Mouse (Mus musculus): ENCODE measurements around the gene Ubap2.

Gene Ubap2

DNA sequence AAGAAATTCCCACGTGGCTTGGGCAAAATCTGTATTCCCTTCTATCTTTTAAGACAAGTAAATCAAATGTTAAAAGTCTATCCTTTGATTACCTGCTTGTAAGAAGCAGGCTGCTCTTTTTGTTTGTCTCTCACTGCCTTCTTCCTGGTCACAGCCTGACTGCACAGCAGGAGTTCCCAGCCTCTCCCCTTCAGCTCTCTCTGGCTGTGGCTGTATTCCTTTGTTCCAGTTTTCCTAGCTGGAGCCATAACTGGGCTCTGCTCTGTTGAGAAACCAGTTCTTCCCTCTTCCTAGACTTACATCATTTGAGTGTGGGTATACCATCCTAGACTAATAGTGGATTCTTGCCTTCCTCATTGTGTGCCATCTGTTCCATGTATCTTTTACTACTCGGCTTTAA, 110.0 kb downstream of the Ubap2 start:
- no peak for DNase-seq (ENCODE audit: low read depth)

DNA sequence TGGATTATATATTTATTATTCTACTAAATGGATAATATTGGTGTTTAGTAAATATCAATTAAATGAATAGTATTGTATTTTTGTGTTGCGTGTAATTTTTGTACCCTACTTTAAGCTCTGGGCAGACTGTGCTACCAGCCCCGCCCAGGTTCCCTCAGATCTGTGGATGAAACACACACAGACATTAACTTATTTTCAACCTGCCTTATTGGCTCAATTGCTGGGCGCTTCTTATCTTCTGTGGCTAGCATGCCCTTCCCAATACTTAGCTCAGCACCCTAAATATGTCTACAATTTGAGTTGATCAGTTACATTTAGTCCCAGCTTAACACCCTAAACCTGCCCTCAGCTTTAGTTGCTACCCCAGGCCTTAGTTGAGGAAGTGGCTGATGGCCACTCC, 113.7 kb downstream of the Ubap2 start:
- DNase-seq (ENCODE audit: low read depth), result no peak

- no peak for DNase-seq (ENCODE audit: low read depth)
Observed at GRCm38 (mm10) chr4:41158251-41158650, 116.7 kb downstream of the Ubap2 start.

DNA sequence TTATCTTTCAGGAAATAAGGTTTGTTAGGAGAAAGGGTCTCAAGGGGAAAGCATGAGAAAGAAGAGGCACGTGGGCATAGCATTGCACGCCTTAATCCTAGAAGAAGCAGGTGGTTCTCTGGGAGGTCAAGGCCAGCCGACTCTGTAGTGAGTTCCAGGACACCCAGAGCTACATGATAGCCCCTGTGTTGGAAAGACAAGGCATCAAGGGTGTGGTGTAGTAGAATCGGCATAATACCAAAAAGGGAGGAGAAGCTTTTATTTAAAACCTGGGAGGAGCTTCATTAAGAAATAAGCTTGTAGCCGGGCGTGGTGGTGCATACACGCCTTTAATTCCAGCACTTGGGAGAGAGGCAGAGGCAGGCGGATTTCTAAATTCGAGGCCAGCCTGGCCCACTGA, 118.0 kb downstream of the Ubap2 start:
- DNase-seq (ENCODE audit: low read depth), result no peak

GRCm38 (mm10) chr4:41153146-41153545, 121.8 kb downstream of the Ubap2 start:
- no peak for DNase-seq (ENCODE audit: low read depth)

DNA sequence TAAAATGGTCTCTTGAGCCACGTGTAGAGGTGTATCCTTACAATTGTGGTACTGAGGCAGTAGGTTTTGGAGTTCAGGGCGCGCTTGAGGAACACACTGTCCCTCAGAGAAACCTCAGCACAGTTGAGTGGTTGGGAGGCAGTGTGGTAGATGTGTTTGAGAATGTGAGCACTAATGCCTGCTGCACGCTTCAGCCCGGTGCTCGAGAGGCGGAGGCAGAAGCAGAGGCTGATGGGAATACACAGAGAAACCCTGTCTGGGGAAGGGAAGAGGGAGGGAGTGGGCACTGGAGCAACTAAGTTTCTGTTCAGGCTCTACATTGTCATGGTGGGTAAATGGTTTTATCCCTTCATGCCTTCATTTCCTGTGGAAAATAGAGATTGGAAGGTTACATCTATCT, 123.8 kb downstream of the Ubap2 start:
- no peak for DNase-seq (ENCODE audit: low read depth)

DNA sequence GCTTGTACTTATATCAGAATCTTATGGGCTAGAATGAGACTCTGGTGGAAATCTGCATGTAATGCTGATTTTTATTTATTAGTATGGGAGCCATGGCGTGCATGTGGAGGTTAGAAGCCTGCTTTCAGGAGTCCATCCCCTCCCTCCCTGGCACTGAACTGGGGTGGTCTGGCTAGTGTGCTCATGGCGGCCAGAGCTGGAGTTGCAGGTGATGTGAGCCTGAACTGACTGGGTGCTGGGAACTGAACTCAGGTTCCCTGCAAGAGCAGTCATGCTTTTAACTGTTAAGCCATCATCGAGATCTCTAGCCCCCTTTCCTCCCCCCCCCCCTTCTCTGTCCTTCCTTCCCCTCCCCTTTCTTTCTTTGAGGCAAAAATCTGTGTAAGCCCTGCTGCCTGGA, 125.1 kb downstream of the Ubap2 start:
- no peak for DNase-seq (ENCODE audit: low read depth)
